Comparison of ENCODE assay signal across 20 mouse cellular contexts in the genomic region with DNA sequence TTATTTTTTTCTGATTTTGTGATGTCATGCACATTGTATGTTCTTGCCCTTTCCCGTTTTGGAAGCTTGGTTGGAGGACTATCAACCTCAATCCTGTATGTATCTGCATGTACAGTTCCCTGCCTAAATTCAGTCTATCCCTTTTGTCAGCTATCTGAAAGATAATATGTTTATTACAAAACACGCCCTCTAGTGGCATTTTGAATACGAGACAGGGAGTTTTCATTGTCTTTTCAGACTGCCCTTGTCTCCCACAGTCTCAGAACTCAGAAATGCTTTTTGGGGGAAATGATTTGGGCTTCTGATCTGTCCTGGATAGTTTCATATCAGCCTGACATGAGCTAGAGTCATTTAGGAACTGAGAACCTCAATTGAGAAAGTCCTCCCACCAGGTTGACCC. TPM values are rescaled to one million over a fixed set of nuclear protein-coding genes. Genes with fewer than 3 reads are reported as not detected.
DNase-seq lines count a peak whose midpoint lies in the region; ATAC-seq and TF ChIP-seq lines count a peak whose summit lies in the region.
"Had no signal": no experiment of that assay in that cellular context is flagged by ENCODE, and none has a peak within 500 bp of the region (broad histone marks: within the 10 kb centered on the region; RNA-seq: fewer than 3 reads in every experiment).

No protein-coding gene starts in this region.

- 44% methylated on average over 3 of the region's 3 CpGs for WGBS in limb, embryonic 14.5 days
- 51% methylated on average over 3 of the region's 3 CpGs for whole genome bisulfite sequencing in limb, embryonic 10.5 days
- WGBS in liver, postnatal 0 days (ENCODE audit: insufficient replicate concordance): 39% methylated on average over 3 of the region's 3 CpGs

- no peaks in the 10 kb centered on the region for H3K4me1 ChIP-seq in limb, embryonic 14.5 days (ENCODE audit: control insufficient read depth, insufficient read depth, low read length)
- H3K4me1 ChIP-seq in limb, embryonic 10.5 days: no peaks in the 10 kb centered on the region
- H3K4me1 ChIP-seq in liver, postnatal 0 days (ENCODE audit: insufficient read depth): no peaks in the 10 kb centered on the region
- H3K4me1 ChIP-seq: forebrain, embryonic 10.5 days; limb, embryonic 12.5 days had no signal

- no peaks in the 10 kb centered on the region for H3K36me3 ChIP-seq in limb, embryonic 14.5 days (ENCODE audit: control insufficient read depth, insufficient read depth, low read length)
- H3K36me3 ChIP-seq in limb, embryonic 10.5 days: no peaks in the 10 kb centered on the region
- H3K36me3 ChIP-seq in liver, postnatal 0 days (replicated peaks; ENCODE audit: insufficient read depth, low read length): no peaks in the 10 kb centered on the region
- H3K36me3 ChIP-seq: forebrain, embryonic 10.5 days; limb, embryonic 12.5 days had no signal

- no peak overlapping the region for H3K27ac ChIP-seq in limb, embryonic 14.5 days (replicated peaks; ENCODE audit: low read depth, low read length)
- no peak overlapping the region for H3K27ac ChIP-seq in limb, embryonic 10.5 days
- no peak overlapping the region for H3K27ac ChIP-seq in liver, postnatal 0 days (ENCODE audit: low read depth)
- H3K27ac ChIP-seq: forebrain, embryonic 10.5 days; limb, embryonic 12.5 days; macrophage had no signal

- H3K9me3 ChIP-seq in limb, embryonic 14.5 days (ENCODE audit: control insufficient read depth, low read length): no peaks in the 10 kb centered on the region
- no peaks in the 10 kb centered on the region for H3K9me3 ChIP-seq in limb, embryonic 10.5 days (replicated peaks)
- H3K9me3 ChIP-seq in liver, postnatal 0 days (ENCODE audit: low read length): no peaks in the 10 kb centered on the region
- H3K9me3 ChIP-seq: forebrain, embryonic 10.5 days; limb, embryonic 12.5 days had no signal

- H3K27me3 ChIP-seq in limb, embryonic 14.5 days (ENCODE audit: control insufficient read depth, insufficient read depth, low read length): no peaks in the 10 kb centered on the region
- H3K27me3 ChIP-seq in limb, embryonic 10.5 days (ENCODE audit: low read depth, poor library complexity, severe bottlenecking): no peaks in the 10 kb centered on the region
- no peaks in the 10 kb centered on the region for H3K27me3 ChIP-seq in liver, postnatal 0 days (ENCODE audit: insufficient read depth, low read length)
- H3K27me3 ChIP-seq: limb, embryonic 12.5 days had no signal

- no peak overlapping the region for H3K4me2 ChIP-seq in limb, embryonic 14.5 days (replicated peaks; ENCODE audit: low read depth, low read length, severe bottlenecking)
- H3K4me2 ChIP-seq in liver, postnatal 0 days (ENCODE audit: low read depth, low read length): no peak overlapping the region
- H3K4me2 ChIP-seq: limb, embryonic 12.5 days had no signal

- no peak overlapping the region for H3K9ac ChIP-seq in limb, embryonic 14.5 days (ENCODE audit: low read depth, low read length, severe bottlenecking)
- H3K9ac ChIP-seq in liver, postnatal 0 days (replicated peaks): no peak overlapping the region
- H3K9ac ChIP-seq: limb, embryonic 12.5 days had no signal

- no peak for TF ChIP-seq POLR2A in limb, embryonic 14.5 days (IDR thresholded peaks at IDR 0.05; ENCODE audit: borderline replicate concordance, extremely low read depth, insufficient read depth, insufficient read length)

- TF ChIP-seq CTCF in liver, postnatal 0 days (IDR thresholded peaks at IDR 0.05; ENCODE audit: low read depth): peak; percentile 35; the same call in 1 of the 2 replicates

- ATAC-seq in limb, embryonic 14.5 days (ENCODE audit: low FRiP score, low read depth): no peak
- no peak for ATAC-seq in liver, postnatal 0 days
- ATAC-seq: inflammation-experienced regulatory T-cells, adult 6 months had no signal

- no peak overlapping the region for H3K4me3 ChIP-seq in limb, embryonic 14.5 days (replicated peaks; ENCODE audit: low read length)
- no peak overlapping the region for H3K4me3 ChIP-seq in limb, embryonic 10.5 days
- H3K4me3 ChIP-seq in liver, postnatal 0 days (ENCODE audit: low read depth, low read length): no peak overlapping the region
- H3K4me3 ChIP-seq: forebrain, embryonic 10.5 days; limb, embryonic 12.5 days; myocyte had no signal

- TF ChIP-seq EP300 in liver, postnatal 0 days (IDR thresholded peaks at IDR 0.05; ENCODE audit: low read depth): no peak

- DNase-seq in embryo, embryonic 10 days (ENCODE audit: low spot score): peak; percentile 7
- DNase-seq in embryo, embryonic 9.5 days (ENCODE audit: extremely low spot score): no peak
- peak; percentile 12 for DNase-seq in limb, embryonic 14.5 days (ENCODE audit: low spot score)
- no peak for DNase-seq in limb, embryonic 10.5 days (ENCODE audit: low spot score)
- DNase-seq in R1 (ENCODE audit: low read depth, low spot score): peak; percentile 38
- DNase-seq in liver, postnatal 0 days: no peak
- no peak for DNase-seq in kidney, postnatal 10 days
- DNase-seq in layer of hippocampus, postnatal 10 days (ENCODE audit: low spot score in 2 of 2): no peak
- DNase-seq: adrenal gland, postnatal 25 days; cerebellum, adult 11 months; spleen, adult 18-20 months had no signal

RNA-seq across cellular contexts. Expression of gene Gm5426, which starts 32.2 kb away (rescaled TPM):
- not detected in 2 replicates for polyA plus RNA-seq in limb, embryonic 14.5 days (2012; rRNA removed)
- not detected in 2 replicates for polyA plus RNA-seq in limb, embryonic 14.5 days (2014; fragmentation: Nextera tagmentation; extraction: Ambion mirVana)
- polyA plus RNA-seq in limb, embryonic 10.5 days (2016; fragmentation: Nextera tagmentation; extraction: Ambion mirVana): not detected in 2 replicates
- polyA plus RNA-seq in liver, postnatal 0 days (2015; fragmentation: Nextera tagmentation; extraction: Ambion mirVana): not detected in 2 replicates
- not detected for total RNA-seq in layer of hippocampus, postnatal 10 days (2021)
- total RNA-seq: adrenal gland, postnatal 25 days; common myeloid progenitor, adult 5-6 weeks; gastrocnemius, adult 18-20 months; layer of hippocampus, adult 18-20 months had no signal
- polyA plus RNA-seq: forebrain, embryonic 10.5 days; heart, embryonic 16.5 days; limb, embryonic 12.5 days; macrophage; myocyte had no signal

Comparison
In these comparisons a context has a peak if more than half of its experiments do, and no peak if none do; other contexts are left out.
1. DNase-seq: peak in embryo, embryonic 10 days (single experiment), limb, embryonic 14.5 days (single experiment) and R1 (single experiment); none in embryo, embryonic 9.5 days (single experiment), limb, embryonic 10.5 days (single experiment), liver, postnatal 0 days (single experiment), kidney, postnatal 10 days (single experiment) and layer of hippocampus, postnatal 10 days (0 of 2).